Mouse (Mus musculus): ENCODE results near the gene Pfdn2. TPM values are rescaled to one million over a fixed set of nuclear protein-coding genes. Genes with fewer than 3 reads are reported as not detected.
A peak's percentile ranks its signal among the peaks of the same experiment; 100 is the strongest.

The Pfdn2 gene
- total RNA-seq, 2 experiments from 2014 or later: 86.7 to 93.6 TPM

GRCm38 (mm10) chr1:171387099-171387498, 41.6 kb downstream of the Pfdn2 start:
- no peak for DNase-seq
- intact Hi-C loops (cut with DNase I; ENCODE audit: low total_unique reads): loop anchor here (10.0 kb wide), 1 partner anchor 178 kb away; no protein-coding TSS in a partner anchor

GRCm38 (mm10) chr1:171388376-171389102, 43.1 kb downstream of the Pfdn2 start, which contains the start of gene Arhgap30:
Gene Arhgap30 (plus strand): TSS chr1:171388954.
- peak; percentile 27 for DNase-seq
- intact Hi-C loops (cut with DNase I; ENCODE audit: low total_unique reads): loop anchor here (10.0 kb wide), 1 partner anchor 176 kb away; no protein-coding TSS in a partner anchor

- DNase-seq: no peak
- intact Hi-C loops (cut with DNase I; ENCODE audit: low total_unique reads): no loop called here
Measured at GRCm38 (mm10) chr1:171390101-171390500, 44.6 kb downstream of the Pfdn2 start.

- DNase-seq: no peak
- intact Hi-C loops (cut with DNase I; ENCODE audit: low total_unique reads): no loop called here
Measured at GRCm38 (mm10) chr1:171401821-171402220, 56.4 kb downstream of the Pfdn2 start.

- intact Hi-C loops (cut with DNase I; ENCODE audit: low total_unique reads): no loop called here
- no peak for DNase-seq
Measured at GRCm38 (mm10) chr1:171402991-171403390, 57.5 kb downstream of the Pfdn2 start.

- intact Hi-C loops (cut with DNase I; ENCODE audit: low total_unique reads): no loop called here
- DNase-seq: no peak
Measured at GRCm38 (mm10) chr1:171407263-171407662, 61.8 kb downstream of the Pfdn2 start.

Other genes starting within 250 kb of the Pfdn2 start
- under 1 TPM; 0.72 to 0.73 TPM for gene Cfap126, start 231.8 kb upstream of the Pfdn2 start, total RNA-seq (2021)
- 100 to 1,000 TPM; 692 to 793 TPM for gene Sdhc, start 195.1 kb upstream of the Pfdn2 start, total RNA-seq (2021)
- gene Mpz, start 195.0 kb upstream of the Pfdn2 start, total RNA-seq (2021): 100 to 1,000 TPM; 117 to 734 TPM
- 10 to 100 TPM; 12.3 to 17.1 TPM for gene Pcp4l1, start 149.4 kb upstream of the Pfdn2 start, total RNA-seq (2021)
- not detected for gene Nr1i3, start 131.7 kb upstream of the Pfdn2 start, total RNA-seq (2021)
- 10 to 100 TPM; 44.3 to 46.7 TPM for gene Tomm40l, start 123.2 kb upstream of the Pfdn2 start, total RNA-seq (2021)
- not detected for gene Apoa2, start 120.6 kb upstream of the Pfdn2 start, total RNA-seq (2021)
- 1 to 10 TPM; 6.3 to 7.1 TPM for gene Fcer1g, start 111.3 kb upstream of the Pfdn2 start, total RNA-seq (2021)
- 1 to 10 TPM; 2.4 to 3.1 TPM for gene Adamts4, start 95.2 kb upstream of the Pfdn2 start, total RNA-seq (2021)
- gene Ndufs2, start 94.3 kb upstream of the Pfdn2 start, total RNA-seq (2021): 100 to 1,000 TPM; 580 to 737 TPM
- gene B4galt3, start 75.3 kb upstream of the Pfdn2 start, total RNA-seq (2021): 1 to 10 TPM; 5.9 to 9.4 TPM
- gene Ppox, start 64.5 kb upstream of the Pfdn2 start, total RNA-seq (2021): 10 to 100 TPM in 1 of 2 experiments, 1 to 10 TPM in 1; 9.6 to 11.8 TPM
- 10 to 100 TPM; 13.1 to 13.7 TPM for gene Usp21, start 57.7 kb upstream of the Pfdn2 start, total RNA-seq (2021)
- gene Ufc1, start 50.6 kb upstream of the Pfdn2 start, total RNA-seq (2021): 10 to 100 TPM; 84.3 to 87.2 TPM
- 10 to 100 TPM; 26.3 to 27.7 TPM for gene Dedd, start 16.5 kb upstream of the Pfdn2 start, total RNA-seq (2021)
- gene Nit1, start within 50 bp of the Pfdn2 start, total RNA-seq (2021): 10 to 100 TPM; 19.3 to 25.3 TPM
- under 1 TPM; 0.20 to 0.27 TPM for gene Klhdc9, start 15.1 kb downstream of the Pfdn2 start, total RNA-seq (2021)
- not detected for gene Nectin4, start 24.4 kb downstream of the Pfdn2 start, total RNA-seq (2021)
- gene Arhgap30, start 43.3 kb downstream of the Pfdn2 start, total RNA-seq (2021): 1 to 10 TPM in 1 of 2 experiments, under 1 TPM in 1; 0.97 to 1.2 TPM
- gene Usf1, start 65.6 kb downstream of the Pfdn2 start, total RNA-seq (2021): 10 to 100 TPM; 25.8 to 27.0 TPM
- gene Tstd1, start 73.2 kb downstream of the Pfdn2 start, total RNA-seq (2021): under 1 TPM; 0.78 to 0.98 TPM
- 10 to 100 TPM; 10.8 to 12.6 TPM for gene F11r, start 91.9 kb downstream of the Pfdn2 start, total RNA-seq (2021)
- 1 to 10 TPM; 2.1 to 2.5 TPM for gene Alyref2, start 157.8 kb downstream of the Pfdn2 start, total RNA-seq (2021)
- not detected for gene Itln1, start 189.6 kb downstream of the Pfdn2 start, total RNA-seq (2021)
- not detected for gene Cd244a, start 213.5 kb downstream of the Pfdn2 start, total RNA-seq (2021)

Measured in gastrocnemius, postnatal 14 days (tissue).